Mouse (Mus musculus) olfactory bulb, adult 2 months (tissue): Measurements from ENCODE around the gene Morn3.

ENCODE experiments used
- CTCF ChIP-seq: fragments of 200-500 bp; IDR thresholded peaks from 2 replicates; pipeline ENCODE4 v1.5.1; 2012; ENCODE audit warnings: low read depth, mild to moderate bottlenecking, low read length, moderate library complexity; ENCODE audit not compliant: insufficient read depth
- POLR2A ChIP-seq: fragments of 200-500 bp; IDR thresholded peaks from 2 replicates; pipeline ENCODE4 v1.6.1; 2012; ENCODE audit warnings: mild to moderate bottlenecking, low read depth, low read length, moderate library complexity; ENCODE audit not compliant: insufficient read depth

DNA sequence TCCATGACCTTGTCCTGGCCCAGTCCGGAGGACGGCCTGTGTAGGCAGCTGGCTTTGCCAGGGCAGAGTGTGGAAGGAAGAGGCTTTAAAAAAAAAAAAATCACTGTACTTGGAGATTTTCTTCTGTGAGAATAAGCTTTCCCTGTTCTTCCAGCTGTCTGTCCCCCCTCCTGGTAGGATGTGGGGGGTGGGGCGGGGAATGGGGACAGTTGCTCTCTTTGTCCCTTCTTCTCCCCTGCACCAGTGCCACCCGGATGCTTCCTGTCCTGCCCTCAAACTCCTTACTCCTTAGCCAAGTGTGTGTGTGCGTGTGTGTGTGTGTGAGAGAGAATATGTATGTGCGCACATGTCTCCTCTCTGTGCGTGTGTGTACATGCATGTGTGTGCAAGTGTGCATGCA, 17.1 kb downstream of the Morn3 start:
- no peak for TF ChIP-seq CTCF
- TF ChIP-seq POLR2A, result no peak
